Mouse (Mus musculus) WW6 (cell line): ENCODE results near the gene Hoxa10.

Source experiments
- DNase-seq: peaks from one replicate; pipeline ENCODE4 v3.0.0-alpha.2; 2013; ENCODE audit warnings: low read depth, low spot score

Hoxa10 gene

DNA sequence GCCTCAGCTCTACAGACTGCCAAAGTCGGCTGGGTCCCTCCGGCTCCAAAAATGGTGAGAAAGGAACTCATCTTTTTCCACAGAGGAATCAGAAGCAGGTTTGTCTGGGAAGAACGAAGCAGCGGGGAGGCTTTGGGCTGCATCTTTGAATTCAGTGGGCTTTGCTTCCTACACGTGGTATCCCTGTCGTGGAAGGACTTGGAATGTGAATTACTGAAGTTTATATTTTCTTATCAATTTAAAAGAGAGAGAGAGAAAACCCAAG lies 22.6 kb upstream of the Hoxa10 start:
- DNase-seq: no peak

DNA sequence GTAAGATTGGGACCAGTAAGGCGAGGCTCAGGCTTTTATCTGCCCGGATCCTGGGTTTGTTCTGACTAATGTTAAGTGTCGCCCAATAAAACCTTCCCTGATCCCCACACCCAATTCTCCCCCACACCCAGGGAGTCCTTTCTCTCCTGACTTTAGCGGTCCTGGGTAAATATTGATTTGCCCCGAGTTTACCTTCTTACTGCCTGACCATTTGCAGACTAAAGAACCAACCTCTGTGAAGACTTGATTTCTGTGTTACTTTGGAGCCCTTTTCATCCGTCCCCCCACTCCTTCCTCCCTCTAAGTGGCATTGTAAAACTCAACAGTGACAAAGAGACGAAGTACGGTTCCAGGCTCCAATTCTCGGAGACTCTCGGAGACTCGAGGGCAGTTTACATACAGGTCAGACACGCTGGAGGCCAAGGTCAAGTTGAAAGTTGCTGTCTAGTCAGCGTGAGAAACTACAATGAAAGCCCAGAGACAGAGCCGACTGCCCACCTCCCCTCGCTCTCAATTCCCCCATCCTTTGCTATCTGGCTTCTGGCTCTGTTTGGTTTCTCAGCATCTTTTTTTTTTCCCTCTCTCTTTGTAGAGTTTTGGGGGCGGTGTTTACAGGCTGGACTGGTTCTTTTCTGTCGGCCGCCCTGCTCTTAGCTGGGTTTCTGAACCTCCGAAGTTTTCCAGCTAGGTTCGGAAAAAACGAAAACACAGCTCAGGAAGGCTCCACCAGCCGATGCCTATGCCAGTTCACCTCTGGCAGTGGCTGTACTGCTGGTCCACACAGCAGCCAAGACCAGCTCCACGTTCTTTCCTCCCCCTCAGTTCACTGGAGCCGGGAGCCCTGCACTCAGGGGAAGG lies 22.0 kb upstream of the Hoxa10 start:
- no peak for DNase-seq

DNA sequence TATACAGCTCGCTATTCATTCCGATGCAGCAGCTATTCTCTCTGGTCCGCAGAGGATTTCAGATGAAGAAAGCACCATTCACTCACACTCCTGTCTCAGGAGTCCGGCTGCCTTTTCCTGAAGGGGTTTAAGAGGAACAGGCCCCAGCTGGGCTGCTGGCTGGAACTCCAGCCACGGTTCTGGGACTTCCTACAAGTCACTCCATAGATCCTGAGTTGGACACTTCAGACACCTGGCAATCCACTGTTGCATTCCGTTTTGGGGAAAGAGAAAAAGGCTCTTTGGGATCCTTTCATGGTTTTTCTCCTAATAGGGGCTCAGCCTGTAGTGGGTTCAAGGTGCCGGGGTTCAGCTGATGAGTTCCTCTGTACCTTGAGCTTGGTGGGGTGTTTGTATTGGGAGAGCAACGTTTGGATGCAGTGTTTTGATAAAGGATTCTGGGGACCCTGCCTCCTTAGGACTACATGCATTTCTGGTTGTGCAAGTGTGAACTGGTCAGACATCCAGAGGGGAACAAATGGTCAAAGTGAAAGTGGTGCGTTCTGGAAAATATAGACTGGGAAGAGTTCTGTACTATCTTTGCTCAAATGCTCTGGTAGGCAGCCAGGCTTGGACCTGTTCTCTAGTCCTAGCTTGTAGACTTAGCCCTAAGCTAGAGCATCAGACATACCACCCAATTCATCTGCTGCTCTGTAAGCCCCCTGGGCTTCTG lies 21.3 kb upstream of the Hoxa10 start:
- no peak for DNase-seq

DNA sequence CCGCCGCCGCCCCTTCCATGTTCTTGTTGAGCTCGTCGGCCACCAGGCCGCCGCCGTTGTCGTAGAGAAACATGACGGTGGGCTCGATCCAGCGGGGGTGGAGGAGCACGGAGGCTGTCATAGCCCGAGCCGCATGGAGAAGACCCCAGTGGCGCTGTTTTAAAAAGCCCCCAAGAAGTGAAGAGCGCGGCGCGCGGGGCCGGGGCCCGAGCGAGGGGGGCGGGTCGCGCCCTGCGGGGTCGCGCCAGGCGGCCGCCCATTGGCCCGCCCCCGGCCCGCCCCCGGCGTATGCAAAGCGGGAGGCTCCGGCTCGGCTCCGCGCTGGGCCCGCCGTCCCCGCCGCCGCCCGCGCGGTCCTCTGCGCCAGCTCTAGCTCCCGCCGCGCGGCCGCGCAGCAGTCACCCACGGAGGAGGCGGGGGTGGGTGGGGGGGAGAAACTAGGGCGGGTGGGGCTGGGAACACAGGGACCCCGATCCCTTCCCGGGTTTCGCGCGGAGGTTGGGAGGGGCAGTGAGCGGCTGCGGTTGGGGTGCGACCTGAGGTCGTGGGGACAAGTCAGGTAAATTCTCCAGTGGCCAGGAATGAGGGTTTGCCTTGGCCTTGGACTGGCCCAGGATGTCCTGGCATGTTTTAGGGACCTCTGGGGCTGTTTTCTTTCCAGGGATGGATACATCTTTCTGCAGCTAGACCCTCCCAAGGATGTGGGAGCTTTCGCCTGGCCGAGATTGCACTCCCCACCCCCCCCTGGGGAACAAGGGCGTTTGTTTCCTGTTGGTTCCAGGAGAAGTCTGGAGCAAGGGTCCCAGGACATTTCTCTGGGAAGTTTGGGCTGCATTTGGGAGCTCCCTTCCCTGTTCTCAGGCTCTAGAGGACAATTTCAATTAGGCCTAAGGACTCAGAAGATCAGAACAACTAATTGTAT lies 20.3 kb upstream of the Hoxa10 start, which contains the start of gene Hoxa13:
Gene Hoxa13 (minus strand): TSS at position 227 of the 922 bp plus-strand sequence.
- DNase-seq: no peak

DNA sequence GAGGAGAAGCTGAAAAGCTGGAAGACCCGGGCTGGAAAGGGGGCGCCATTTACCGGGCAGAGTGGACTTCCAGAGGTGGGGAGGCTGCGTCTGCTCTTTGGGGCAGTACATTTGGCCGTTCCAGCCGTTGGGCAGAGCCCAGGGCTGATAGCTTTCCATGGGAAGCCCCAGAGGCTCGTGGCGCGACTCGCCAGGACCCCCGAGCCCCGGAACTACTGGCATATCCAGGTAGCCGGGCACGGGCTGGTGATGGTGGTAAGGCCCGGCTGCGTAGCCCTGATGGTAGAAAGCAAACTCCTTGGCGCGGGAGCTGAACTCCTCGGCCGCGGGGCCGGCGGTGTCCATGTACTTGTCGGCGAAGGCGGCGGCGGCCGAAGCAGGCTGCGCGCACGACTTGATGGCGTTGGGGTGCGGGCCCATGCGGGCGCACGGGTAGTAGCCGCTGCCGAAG lies 19.2 kb upstream of the Hoxa10 start:
- DNase-seq: no peak

DNA sequence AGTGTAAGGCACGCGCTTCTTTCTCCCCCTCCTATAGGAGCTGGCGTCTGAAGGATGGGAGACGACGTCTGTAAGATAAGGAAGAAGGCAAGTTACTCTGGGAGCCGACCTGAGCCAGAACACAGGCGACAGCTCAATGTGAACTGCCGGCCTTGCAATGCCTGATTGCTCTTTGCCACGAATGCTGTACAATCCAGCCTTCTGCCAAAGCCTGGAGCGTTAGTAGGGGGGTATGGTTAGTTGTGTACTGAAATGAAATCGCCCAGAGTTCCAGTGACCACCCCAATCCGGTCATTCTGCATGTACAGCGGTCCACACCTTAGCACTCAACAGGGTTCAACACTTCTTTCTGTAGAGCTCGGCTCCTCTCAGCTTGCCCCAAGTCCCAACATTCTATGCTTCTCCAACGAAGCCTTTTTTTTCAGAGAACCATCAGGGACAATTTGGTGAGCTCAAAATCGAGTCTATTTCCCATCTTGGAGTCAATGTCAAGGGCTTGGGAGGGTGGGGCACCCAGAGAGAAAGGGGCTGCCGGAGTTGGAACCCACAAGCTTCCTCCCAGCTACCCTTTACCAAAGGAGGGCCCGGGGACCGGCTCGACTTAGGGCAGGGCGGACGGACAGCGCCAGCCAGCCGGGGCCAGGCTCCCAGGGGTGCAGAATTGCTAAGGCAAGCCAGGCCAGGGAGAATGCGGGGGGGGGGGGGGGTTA lies 18.6 kb upstream of the Hoxa10 start:
- DNase-seq: no peak

DNA sequence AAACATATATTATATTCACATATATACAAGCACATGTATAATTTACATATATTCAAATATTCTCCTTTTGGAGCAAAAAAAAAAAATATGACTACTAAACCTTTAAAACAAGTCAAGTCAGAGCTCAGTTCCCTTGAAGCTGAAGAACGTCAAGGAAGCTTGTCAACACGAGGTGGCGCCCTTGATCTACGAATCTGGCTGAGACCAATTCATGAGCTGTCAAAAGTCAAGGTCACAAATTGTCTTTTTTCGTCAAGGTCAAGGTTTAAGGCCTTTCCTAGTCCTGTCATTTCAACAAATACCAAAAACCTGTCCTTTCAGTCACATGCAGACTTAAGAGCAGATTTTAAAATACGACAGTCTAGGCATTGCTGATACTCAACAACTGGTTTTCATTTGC lies 16.3 kb upstream of the Hoxa10 start:
- DNase-seq: no peak

DNA sequence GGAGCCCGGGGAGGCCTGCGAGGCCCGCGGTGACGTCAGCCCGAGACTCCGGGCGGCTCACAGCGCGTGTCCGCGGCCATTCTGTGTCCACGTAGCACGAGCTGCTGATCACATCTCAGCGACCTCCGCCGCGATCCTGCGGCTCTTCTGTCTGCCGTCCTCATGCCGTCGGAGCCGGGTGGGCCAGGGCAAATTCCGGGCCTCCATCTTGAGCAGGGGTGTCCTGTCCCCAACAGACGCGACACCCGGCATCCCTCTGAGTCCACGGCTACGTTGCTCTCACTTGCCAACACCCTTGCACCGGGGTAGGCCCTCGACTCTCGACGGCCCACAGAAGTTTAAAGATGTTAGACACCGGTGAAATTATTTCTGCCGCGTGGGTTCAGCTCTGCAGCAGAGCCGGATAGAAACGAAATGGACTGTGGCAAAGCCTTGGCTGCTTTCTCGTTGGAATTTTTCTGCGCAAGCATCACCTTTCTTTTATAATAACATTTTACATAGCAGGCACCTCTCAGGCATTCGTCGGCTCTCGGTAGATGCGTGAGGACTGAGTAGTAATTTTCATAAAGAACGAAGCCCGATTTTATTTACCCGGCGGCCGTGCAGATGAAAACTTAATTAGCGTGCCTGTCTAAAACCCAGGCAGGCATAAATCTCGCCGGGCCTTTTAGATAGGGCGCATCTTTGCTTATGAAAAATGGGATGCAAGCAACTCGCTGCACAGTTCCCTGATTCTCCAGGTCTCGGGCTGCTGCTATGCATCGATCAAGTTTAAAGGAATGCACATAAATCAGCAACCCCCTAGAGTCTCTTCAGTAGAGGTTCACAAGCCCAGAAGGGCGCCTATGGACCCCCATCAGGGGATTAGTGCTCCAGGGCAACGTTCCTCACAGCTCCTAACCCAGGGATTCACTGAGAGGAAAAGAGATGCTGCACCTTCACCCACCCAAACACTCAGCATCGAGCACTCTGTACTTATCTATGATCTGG lies 13.2 kb upstream of the Hoxa10 start:
- no peak for DNase-seq

DNA sequence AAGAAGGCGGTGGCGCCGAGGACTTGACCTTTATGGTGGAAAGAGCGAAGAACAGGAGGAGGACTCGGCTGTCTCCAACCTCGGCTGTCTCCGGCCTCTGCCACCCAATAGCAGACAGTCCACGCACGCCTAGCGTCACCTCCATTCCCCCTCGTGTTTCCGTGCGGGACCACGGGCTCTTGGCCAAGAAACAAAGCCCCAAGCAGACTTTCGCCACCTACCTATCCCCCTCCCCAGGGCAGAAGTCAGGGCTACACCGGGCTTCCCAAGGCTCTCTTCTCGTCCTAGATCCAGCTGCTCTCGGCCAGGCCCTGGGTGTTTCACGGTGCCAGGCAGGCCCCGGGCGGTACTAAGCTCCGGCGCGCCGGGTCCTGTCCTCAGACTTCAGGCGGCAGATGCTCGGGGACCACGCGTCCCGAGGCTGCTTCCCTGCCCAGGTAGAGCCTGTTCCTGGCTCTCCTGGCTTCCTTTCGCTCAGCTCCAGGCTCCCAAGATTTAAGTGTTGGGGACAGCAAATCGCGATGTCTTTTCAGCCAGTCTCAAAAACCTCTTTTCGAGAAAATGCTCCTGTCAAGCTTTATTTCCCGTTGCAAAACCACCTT lies 12.2 kb upstream of the Hoxa10 start:
- DNase-seq: no peak

DNA sequence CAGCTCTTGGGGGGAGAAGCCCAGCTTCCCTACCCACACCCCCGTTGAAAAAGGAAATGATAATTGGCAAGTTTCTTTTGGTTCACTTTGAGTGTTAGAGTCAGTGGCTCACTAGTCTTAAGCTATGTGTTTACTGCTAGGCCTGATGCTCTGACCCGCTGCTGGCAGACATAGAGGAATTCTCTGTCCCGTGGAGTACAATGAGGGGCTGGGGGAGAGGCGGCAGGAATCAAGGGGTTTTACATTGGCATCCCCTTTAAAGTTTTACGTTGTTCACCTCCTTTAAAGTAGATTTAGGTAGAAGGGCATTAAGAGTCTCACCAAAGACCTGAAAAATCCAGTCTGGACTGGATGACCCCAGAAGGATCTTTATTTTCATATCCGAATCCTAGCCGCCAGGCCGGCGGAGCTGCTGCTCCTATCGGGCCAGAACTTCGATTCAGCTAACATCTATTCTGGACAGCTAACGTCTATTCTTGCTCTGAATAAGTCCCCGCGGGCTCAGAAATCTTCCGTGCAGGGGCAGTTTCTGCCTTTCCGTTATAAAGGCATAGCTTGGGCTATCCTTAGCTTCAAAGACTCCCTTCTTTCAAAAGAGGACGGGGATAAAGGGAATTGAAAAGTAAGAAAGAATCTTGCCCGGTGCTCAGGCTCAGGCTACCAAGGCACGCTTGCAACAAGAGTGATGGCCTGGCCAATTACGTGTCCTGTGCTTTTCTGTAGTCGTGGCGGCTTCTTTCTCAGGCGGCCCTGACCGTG lies 11.5 kb upstream of the Hoxa10 start:
- no peak for DNase-seq

DNA sequence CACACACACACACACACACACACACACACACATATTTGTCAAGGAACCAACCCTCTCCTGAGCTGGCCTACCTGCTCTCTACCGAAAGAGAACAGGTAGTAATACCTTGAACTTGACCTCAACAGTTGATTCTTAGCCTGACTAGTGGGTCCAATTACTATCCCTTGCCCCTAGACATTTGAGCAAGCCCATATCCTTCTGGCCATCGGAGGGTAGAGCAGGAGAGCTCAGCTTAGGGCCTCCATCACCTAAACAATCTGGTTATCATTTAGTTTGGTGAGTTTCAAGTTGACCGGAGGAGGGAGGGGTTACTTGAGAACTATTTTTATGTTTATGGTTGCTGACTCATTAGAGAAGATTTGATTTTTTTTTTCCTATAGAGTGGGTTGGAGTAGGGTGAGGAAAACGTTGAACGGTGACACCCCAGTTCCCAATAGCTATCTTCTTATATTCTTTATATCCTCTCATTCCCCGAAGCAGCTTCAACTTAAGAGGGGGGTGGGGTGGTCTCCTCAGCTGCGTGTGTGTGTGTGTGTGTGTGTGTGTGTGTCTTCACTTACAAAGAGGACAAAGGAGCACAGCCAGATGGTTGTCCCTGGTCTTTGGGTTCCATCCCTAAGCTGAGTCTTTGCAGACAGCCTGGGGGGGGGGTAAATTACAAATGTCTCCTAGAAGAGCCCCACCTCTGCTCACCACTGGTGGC lies 10.7 kb upstream of the Hoxa10 start:
- no peak for DNase-seq

DNA sequence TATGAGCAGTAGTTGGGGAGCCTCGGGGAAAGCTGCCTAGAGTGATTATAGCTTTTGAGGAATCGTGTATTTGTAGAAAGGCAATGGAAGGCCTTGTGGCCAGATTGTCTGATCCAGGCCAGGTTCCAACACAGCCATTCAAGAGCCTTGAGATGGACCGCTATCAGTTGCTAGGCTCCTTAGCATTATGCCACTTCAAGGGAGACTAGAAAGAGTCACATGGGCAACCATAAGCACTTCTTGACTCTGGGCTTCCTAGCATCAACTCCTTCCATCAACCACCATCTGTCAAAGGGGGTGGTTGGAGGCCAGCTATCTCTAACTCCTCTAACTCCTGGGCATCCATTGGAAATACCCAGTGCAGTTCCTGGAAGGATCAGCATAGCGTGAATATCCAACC lies 9.2 kb upstream of the Hoxa10 start:
- no peak for DNase-seq

DNA sequence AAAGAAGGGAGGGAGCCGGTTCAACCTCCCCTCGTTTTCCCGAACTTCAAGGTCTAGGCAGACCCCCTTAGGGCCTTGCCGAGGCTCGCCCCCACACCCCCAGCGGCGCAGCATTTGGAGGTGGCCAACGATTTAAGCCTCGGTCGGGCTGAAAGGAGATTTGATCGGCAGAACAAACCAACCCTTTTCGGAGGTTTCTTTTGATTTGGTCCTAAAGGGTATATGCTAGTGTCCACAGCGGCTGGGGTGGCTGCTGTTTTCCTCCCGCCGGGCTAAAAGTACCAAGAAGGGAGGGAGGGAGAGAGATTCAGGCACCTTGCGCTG lies 8.7 kb upstream of the Hoxa10 start:
- no peak for DNase-seq

DNA sequence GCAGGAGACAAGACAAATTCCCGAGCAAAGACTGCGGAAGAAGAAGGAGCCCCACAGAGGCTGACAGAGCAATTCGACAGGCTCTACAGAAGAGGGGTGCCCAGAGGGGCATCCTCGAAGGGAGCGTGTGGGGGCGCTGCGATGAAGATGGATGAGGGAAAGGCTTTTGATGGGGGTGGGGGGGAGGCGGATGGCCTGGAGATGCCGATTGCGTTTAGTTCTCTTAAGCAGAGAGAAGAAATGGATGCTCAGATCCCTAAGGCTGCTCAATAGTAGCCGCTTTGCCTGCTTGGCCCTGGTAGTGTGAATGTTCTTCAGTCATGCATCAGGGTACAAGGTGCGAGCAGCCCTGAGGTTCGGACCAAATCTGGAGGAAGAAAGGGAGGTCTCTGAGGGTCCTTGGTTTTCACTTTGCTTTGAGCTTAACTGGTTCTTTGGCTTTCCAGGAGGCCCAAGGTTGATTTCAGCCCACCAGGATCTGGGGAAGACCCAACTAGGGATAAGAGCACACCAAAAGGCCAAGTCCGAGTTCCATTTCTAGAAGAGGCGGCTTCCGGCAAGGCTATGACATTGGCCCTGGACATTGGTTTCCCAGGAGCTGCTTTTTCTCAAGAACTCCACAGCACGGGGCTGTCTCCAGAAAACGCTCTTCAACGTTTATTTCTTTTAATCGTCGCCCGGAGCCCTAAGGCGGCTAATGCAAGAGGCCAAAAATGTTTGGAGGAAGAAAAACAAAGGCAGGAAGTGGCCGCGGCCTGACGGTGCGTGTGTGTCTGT lies 8.2 kb upstream of the Hoxa10 start:
- no peak for DNase-seq

DNA sequence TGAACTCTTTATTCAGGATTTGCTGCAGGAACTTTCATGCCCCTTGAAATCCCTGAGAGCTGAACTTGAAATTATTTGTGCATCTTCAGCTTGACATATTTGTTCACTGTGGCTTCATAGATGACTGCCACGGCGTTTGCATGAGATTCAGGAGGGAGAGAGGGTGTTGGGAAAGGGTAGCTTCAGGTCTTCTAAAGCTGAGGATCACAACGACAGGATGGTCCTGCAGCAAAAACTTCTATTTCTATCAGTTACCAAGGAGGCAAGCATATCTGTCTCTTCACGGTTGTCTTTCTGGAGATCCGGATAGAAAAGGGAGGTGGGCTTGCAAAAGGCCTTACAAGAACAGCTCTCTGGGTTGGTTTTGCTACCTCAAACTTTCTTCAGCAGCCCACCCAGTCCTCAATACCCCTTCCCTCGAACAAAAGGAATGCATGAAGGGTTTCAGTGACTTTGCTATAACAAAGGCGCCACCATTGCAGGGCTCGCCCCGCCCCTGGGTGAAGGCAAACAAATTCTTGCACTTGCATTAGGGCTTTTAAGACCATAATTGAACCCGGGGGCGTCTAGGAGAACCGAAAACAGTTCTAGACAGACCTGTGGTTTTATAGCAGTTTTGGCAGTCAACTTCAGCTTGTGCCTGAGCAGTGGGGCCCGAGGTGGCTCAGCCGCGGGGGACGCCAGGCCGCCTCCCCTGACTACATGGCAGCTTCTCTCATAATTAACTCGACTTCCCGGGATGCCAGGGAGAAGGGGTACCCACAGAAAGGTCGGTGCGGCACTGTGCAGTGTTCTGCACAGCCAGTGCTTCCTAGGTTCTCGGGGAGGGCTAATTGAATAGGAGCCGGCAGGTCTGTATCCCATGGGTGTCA lies 7.3 kb upstream of the Hoxa10 start:
- DNase-seq: no peak

DNA sequence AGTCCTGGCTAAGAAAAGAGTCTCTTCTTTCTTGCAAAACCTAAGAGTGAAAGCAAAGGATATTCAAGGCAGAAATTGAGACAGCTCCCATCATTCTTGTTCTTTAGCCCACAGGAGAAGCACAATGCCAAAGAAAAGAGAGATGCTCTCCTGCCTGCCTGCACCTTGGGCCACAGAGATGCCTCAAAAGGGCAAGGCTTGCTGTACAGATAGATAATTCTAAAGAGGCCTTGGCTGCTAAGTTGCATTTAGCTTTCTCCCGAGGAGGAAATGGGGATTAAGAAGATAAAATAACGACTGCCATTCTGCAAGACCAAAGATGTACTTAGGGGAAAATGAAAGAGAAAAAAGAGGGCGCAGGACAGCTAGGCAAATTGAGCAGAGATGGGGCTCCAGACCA lies 6.3 kb upstream of the Hoxa10 start:
- no peak for DNase-seq

DNA sequence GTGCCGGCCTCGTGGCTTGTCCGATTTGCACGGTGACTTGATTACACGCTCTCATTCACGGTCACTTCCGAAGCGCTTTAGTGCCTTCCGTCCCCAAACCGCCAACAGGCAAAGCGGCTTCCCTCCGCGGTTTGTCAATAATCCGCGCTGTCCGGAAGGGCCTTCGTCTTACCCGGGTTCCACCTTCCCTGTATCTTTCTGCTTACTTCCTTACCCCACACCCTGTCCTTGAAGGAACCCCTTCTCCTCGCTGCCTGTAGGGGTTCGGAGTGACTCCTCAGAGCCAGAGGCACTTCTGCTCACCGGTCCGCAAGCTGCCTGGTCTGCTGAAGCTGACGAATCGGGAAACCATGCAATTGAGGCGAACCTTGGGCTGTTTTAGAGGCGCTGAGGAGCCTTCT lies 5.7 kb upstream of the Hoxa10 start:
- DNase-seq: no peak
